Mouse (Mus musculus) cerebellum, adult 11-12 months (tissue): Measurements from ENCODE around the gene Kdm5b.
A peak's percentile ranks its signal among the peaks of the same experiment; 100 is the strongest.
"Not testable (repeated sequence)": the region's sequence is repeated elsewhere in the genome, so short reads cannot be mapped to it uniquely, and the experiment has no call there.

Experiments
- DNase-seq: peaks from one replicate; pipeline ENCODE4 v3.0.0; 2022

The Kdm5b gene

GRCm38 (mm10) chr1:134559976-134560375 lies at the start of gene Kdm5b:
Kdm5b (plus strand) TSS chr1:134560171.
- peak; percentile 86 for DNase-seq

GRCm38 (mm10) chr1:134512183-134512582 lies 47.8 kb upstream of the Kdm5b start:
- no peak for DNase-seq

- no peak for DNase-seq
These were observed 47.4 kb upstream of the Kdm5b start for GRCm38 (mm10) chr1:134512584-134512983.

DNA sequence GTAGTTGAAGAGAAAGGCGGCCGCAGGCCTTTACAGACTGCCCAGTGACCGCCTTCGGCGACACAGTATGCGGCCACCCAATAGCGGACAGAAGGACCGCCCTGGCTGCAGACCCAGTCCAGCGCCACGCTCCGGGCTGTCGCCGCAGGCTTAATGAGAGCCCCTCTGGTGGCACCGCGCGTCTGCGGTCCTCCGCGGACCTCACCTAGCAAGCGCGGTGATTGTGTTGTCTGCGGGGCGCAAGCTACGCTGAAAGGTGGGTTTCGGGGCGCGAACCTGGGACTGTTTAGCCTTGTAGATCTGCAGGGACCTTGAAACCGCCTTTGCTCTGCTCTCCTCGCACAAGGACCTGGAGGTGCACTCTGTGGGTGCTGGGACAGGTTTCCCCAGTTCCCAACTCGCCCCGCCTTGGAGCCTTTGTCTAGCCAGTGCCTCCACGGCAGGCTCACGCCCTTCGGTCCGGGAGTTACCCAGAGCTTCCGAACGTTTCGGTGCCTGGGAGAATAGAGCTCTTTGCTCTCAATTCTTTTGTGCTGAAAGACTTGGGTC lies 46.6 kb upstream of the Kdm5b start:
- no peak for DNase-seq

DNA sequence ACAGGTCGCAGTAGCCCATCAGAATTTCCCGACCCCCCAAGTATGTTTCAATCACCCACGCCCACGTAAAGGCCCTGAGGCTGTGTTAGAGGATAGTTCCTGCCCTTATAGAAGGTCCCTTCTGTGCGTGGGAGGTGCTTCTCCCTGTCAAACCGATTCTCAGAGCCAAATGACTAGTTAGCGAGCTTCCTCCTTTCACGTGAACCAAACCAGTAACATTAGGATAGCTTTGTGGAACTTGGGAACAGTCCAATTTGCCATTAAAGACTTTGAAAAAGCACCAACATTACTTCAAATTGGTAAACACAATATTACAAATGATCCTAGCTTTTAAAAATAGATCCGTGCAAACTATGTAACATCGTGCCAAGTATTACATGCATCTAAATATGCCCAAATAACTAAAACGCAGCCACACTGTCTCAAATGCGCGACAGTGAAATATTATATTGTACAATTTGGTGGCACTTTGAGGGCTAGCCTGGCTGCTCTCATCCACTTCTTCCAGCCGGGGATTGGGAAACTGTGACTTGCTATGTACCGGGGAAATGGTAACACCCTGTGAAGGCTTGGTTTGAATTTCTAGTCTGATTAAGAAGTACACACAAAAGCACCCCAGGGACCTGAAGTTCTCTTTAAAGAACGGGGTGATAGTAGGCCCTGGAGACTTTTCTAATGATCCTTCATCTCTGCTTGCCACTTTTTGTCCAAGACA lies 45.9 kb upstream of the Kdm5b start:
- DNase-seq, result no peak

- no peak for DNase-seq
These were observed 44.1 kb upstream of the Kdm5b start for GRCm38 (mm10) chr1:134515891-134516290.

GRCm38 (mm10) chr1:134516491-134517198 lies 43.3 kb upstream of the Kdm5b start:
- no peak for DNase-seq

DNA sequence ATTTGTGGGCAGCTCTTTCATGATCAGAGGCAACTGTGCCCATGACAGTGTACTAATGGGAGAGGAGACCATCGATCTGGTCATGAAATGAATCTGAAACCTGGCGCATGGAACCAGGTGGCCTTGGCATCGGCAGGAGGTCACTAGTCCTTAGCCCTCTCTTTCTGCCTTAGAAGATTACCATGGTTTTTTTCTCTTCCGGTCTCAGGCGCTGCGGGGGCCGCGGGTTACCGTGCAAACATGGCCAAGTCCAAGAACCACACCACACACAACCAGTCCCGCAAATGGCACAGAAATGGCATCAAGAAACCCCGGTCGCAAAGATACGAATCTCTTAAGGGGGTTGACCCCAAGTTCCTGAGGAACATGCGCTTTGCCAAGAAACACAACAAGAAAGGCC lies 42.1 kb upstream of the Kdm5b start:
- DNase-seq, result not testable (repeated sequence)

DNA sequence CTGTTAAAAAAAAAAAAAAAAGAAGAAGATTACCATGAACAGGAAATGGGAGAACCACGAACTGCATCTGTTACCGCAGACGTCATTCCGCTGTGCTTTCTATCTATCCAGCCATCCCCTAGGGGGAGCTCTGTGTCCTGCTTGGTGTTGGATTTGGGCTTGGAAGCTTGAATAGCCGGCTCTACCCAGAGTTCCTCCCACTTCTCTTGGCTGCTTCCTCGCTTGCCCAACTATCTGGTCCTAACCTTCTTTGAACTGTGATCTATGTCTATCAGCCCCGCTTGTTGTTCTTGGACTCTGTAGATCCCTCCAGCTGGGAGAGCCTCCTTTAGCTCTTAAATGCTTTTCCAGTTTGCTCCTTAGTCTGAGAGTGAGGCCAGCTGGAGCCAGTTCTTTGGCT lies 41.3 kb upstream of the Kdm5b start:
- peak; percentile 72 for DNase-seq

GRCm38 (mm10) chr1:134519201-134519600 lies 40.8 kb upstream of the Kdm5b start:
- not testable (repeated sequence) for DNase-seq

GRCm38 (mm10) chr1:134520001-134520721 lies 39.8 kb upstream of the Kdm5b start:
- no peak for DNase-seq

- DNase-seq, result no peak
These were observed 38.8 kb upstream of the Kdm5b start for GRCm38 (mm10) chr1:134521163-134521562.

- no peak for DNase-seq
These were observed 37.6 kb upstream of the Kdm5b start for GRCm38 (mm10) chr1:134522325-134522724.

GRCm38 (mm10) chr1:134524424-134524823 lies 35.5 kb upstream of the Kdm5b start:
- no peak for DNase-seq

GRCm38 (mm10) chr1:134525015-134525414 lies 35.0 kb upstream of the Kdm5b start:
- DNase-seq, result no peak

DNA sequence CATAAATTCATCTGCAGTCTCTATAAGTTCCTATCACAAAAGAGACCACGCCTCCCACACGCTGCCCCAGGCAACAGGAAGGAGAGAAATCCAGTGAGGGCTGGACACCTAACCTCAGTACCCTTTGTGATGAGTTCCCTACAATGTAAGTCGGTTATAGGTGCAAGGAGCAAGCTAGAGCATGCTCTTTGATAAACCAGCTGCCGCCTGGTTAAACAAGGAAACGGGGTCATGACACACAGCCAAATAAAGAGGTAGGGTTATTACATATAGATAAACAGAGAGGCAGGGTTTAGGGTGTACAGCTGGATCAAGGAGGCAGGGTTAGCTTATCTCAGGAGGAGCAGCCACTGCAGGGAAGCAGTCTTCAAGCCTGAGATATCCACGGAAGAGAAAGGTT lies 33.2 kb upstream of the Kdm5b start:
- no peak for DNase-seq

DNA sequence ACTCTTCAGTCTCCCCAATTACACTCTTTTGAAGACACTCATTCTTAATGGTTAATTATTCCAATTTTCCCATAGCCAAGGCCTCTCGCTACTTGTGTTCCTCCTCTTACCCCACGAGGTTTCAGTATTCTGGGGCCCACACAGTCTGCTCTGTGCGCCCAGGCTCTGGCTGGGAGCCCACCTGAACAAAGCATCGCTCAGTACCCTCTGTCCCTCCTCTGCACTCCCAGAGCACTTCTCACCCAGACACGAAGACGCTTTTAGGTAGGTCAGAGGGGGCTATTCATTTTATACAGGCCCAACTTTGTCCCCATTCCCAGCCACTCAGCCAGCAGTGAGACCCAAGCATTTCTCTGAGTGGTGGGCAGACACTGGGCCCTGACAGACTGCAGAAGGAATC lies 29.4 kb upstream of the Kdm5b start:
- no peak for DNase-seq

- DNase-seq, result not testable (repeated sequence)
These were observed 26.3 kb upstream of the Kdm5b start for GRCm38 (mm10) chr1:134533710-134534109.

DNA sequence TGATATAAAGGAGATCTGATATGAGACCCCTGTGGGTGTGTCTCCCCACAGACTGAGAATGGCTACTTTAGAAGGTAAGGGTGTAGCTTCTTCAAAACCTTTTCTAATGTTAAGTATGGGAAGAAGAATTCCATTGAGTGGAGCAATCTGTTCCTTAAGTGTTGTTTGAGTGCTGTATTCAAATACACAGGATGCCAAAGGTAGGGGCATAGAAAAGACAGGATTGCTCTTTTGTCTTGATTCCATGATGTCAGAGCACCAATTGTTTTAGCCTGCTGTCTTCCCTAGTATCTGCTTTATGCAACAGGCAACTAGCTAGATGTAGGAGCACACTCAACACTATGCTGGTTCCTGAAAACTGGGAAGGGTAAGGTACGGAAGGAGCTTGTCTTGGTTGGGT lies 24.9 kb upstream of the Kdm5b start:
- DNase-seq, result no peak

- no peak for DNase-seq
These were observed 24.5 kb upstream of the Kdm5b start for GRCm38 (mm10) chr1:134535513-134535912.

- no peak for DNase-seq
These were observed 19.4 kb upstream of the Kdm5b start for GRCm38 (mm10) chr1:134540610-134541009.

DNA sequence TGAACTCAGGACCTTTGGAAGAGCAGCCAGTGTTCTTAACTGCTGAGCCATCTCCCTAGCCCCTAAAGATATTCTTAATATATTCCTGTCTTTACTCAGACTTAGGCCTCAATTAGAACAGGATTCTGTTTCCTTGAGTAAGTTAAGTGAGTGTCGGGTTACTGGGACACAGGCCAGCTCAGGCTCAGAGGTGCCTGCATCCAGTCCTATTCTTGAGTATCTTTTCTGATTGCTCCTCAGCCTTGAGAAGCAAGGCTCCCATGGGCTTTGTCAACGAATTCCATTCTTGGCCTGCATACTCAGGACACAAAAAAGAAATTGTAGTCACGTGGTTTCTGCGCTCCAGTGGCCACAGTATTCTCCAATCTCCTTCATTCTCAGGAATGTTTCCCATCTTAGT lies 11.7 kb upstream of the Kdm5b start:
- DNase-seq, result no peak

GRCm38 (mm10) chr1:134549632-134550132 lies 10.3 kb upstream of the Kdm5b start, which contains the start of gene Mgat4e:
Mgat4e (minus strand) TSS chr1:134549682.
- DNase-seq, result no peak
